Mouse (Mus musculus): ENCODE data around the gene Ip6k1. TPM values are rescaled to one million over a fixed set of nuclear protein-coding genes. Genes with fewer than 3 reads are reported as not detected.
A peak's percentile ranks its signal among the peaks of the same experiment; 100 is the strongest.

Gene Ip6k1
- total RNA-seq, 4 experiments from 2014 or later: 138 to 184 (median 167) TPM

DNA sequence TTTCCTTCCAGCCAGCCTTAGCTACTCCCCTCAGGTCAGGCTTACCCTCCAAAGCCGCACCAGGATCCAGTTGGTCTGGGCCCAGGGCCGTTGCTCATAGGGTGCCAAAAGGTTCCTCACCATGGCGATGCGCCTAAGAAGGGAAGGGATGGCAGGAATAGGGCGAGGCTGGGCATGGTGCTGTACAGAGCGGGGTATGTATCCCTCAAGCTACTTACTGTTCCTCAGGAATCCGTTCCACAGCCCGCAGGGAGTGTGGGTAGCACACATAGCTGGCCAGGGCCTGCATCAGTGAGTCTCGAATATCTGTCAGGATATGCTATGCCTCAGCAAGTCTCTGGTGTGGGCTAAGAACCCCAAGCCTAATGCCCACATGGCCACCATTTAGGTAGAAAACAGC lies 56.0 kb downstream of the Ip6k1 start:
- DNase-seq: no peak

DNA sequence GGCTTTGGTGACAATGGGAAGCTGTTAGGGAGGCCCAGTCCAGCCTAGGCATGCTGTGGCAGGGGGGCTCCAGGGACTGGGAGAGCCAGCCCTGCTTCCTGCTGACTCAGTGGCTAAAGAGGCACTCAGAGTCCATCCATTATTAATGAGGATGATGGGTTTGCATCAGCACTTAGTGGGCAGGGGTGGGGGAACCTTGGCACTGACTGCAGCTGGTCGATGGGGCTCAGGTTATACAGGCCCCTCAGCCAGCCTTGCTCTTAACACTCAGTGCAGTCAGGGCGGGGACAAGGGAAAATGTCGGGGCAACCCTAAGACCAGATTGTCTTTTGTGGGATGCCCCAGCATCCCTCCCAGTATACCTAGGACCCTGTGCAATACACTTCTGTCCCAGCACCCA lies 59.8 kb downstream of the Ip6k1 start:
- no peak for DNase-seq

DNA sequence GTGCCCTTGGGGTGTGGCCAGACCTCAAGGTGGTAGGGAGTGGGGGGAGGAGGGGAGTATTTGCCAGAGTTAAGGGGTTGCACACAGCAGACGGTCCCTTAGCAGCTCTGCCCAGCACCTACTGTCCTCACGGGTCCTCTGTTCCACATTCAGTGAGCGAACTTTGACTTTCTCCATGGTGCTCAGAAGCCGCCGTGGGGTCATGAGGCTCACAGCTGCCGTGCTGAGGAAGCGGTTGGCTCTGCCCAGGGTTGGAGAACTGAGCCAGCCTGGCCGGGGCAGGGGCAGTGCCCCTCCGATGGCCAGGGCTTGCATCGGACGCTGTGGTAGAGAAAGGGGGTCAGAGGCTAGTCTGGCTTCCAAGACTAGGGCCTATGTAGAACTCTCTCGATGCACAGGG lies 61.1 kb downstream of the Ip6k1 start:
- DNase-seq: peak; percentile 1

DNA sequence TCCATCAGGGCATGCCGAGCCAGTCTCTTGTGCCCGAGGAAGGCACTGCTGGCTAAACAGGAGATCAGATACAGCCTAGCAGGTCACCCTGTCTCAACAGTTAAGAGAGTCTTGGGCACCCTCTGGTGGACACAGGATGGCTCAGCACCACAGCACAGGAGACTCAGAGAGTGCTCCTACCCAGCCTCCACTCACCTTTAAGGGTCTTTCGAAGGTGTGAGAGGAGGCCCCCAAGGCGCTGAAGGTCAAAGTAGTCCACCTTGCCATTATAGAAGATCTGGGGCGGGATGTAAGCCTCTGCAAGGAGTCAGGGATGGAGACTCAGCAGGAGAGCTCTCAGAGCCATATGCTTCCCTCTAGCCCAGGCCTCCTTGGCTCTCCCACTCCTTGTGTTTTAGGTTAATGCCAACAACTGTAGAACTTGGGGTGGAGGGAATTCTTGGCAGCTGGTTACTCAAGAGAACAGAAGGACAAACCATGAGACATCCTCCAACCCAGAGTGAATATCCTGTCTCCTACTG lies 63.2 kb downstream of the Ip6k1 start:
- DNase-seq: no peak

DNA sequence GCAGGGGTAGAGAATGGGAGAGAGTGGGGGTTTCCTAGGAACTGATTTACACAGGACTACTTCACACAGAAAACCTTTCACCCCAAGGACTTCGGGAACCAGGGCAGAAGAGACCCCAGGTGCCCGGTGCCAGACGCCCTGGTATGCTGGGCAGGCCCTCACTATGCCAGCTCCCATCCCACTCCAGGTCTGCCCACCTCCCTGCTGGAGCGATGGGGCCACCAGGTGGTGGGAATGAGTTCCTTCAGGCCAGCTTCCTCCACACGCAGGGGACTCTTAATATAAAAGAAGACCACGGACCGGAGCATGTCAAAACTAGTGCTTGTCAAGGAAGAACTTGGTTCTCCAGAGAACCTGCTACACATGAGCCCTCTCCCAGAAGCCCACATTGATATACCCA lies 64.9 kb downstream of the Ip6k1 start:
- DNase-seq: no peak

DNA sequence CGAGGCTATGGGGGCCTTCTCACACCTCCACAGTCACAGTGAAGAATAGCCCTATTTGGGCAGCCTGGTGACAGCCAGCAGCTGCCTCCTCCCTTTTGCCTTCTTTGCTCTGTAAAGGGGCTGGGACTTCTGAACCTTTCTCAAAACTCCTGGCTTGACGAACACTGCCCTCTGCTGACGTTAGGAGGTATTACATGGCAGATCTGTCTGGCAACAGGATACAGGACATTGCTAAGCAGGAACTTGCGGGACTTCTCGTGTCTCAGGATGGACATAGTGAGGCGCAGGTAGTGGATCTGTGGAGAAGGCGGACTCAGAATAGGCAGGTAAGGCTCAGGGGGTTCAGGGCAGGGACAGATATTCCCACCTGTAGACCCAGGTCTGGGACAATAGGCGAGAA lies 65.6 kb downstream of the Ip6k1 start:
- DNase-seq: peak; percentile 64

DNA sequence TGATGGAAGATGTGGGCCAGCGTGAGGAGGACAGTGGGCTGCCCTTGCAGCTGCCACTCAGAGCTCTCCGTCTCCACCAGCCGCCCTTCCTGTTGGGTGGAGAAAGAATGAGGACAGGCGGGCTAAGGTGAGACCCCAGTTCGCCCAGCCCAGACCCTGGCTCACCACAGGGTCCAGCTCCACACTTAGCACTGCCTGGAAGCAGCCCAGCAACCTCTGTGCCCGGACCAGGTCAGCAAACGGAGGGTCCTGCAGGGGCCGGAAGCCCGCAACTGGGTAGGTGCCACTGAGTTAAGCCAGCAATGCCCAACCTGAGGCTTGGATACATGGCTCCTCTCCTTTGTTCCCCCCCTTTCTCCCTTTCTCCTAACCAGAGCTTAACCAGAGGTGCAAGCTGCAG lies 66.7 kb downstream of the Ip6k1 start:
- no peak for DNase-seq

DNA sequence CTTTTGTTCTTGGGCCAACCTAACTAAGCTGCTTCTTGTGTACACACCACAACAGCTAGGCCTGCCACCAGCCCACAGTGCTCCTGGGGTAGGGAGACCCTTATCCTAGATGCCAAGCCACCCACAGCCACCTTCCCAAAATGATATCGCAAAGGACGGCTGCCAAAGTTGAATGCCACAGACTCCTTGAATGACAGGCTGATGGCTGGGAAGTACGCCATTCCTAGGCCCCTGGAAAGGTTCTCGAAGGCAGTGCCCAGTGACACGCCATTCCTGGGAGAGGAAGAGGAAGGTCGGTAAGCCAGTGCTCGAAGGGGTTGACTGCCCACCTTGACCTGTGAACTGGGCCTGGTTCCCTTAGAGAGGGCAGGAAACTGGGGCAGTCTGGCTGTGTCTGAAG lies 67.2 kb downstream of the Ip6k1 start:
- DNase-seq: no peak

DNA sequence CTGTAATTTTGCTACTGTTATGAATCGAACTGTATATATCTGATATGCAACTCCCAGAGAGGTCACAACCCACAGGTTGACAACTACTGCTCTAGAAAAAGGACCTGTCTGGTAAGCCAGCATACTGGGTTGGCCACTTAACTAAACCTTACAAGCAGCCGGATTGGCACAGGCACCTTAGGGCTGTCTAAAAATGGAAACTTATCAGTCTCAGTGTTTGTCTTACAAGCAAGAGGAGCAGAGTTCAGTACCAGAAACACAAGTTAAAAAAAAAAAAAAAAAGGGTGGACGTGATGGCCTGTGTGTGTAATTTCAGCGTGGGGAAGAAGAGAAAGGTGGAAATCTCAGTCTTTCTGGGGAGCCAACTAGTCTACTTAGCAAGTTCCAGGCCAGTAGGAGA lies 69.5 kb downstream of the Ip6k1 start:
- DNase-seq: no peak

DNA sequence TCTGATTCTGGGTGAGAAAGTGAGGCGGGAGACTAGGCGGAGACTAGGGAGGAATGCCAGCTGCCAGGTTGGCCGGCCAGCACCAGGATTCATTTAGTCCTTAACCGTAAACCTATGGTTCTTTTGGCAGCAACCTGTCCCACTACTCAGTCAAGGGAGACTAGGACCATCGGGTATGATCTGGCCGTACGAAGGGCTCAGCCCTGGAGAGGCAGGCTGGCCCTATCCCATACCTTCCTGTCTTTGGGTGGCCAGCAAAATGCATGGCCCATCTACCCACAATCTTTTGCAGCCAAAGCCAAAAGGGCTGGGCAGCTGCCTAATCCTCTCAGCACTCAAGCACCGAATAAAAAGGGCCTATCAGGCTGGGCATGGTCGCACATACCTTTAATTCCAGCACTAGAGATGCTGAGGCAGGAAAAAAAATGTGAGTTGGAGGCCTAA lies 70.2 kb downstream of the Ip6k1 start:
- no peak for DNase-seq

DNA sequence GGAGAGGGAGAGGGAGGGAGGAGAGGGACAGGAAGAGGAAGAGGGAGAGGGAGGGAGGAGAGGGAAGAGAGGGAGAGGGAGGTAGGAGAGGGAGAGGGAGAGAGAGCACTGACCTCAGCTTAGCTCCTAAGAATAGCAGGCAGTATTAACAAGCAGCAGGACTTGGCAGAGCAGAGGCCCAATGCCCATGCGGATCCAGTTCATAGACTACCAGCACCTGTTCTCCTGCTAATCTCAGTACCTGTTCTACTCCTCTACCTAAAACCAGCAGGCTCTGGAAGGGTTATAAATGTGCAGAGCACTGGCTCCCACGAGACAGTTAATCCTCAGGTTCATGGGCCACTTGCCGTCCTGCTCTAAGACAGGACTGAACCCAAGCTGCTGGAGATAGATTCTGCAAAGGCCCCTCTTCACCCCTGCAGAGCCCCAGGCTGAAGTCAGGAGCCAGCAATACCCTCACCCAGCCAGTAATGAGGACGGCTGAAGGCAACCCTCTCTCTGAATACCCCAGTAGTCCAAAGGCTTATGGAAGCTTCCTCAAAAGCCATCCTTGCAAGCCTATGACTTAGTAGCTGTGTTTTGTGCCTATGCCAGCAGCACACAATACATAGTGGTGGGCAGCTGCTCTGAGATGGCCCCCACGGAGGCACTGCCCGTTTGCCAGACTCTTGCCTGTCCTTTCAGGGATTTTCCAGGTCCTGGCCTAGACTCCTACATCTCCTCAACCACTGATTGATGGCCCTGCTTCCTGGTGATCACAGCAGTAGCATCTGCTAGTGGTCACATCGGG lies 71.0 kb downstream of the Ip6k1 start:
- no peak for DNase-seq

DNA sequence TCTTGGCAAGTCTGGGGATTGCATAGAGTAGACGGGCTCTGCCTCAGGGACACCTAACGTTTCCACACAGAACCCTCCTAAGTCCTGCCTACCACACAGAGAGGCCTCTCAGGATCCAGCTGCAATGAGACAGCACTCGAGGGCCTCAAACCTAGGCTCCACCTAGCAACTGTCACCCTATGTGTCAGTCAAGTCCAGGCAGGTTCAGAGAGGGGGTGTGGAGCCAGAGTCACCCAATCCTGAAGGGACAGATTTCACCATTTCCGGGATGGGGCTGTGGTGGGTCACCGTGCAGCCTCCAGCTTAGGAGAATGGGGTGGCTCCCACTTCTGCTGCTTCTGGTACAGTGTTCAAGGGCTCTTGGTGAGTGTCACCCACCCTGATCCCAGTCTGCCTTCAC lies 77.9 kb downstream of the Ip6k1 start, which contains the start of gene Mst1:
TSS of gene Mst1 (plus strand) at position 269 of the 400 bp plus-strand sequence.
- no peak for DNase-seq

DNA sequence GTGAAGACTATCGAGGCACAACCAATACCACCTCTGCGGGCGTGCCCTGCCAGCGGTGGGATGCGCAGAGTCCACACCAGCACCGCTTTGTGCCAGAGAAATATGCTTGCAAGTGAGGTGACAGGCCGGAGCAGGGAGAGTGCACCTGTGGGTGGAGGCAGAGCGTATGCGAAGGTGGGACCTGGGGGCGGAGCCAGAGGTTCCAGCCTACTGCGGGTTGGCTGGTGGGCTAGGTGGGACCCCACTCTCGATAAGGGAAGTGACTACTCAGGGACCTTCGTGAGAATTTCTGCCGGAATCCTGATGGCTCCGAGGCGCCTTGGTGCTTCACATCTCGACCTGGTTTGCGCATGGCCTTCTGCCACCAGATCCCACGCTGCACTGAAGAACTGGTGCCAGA lies 80.2 kb downstream of the Ip6k1 start:
- no peak for DNase-seq

DNA sequence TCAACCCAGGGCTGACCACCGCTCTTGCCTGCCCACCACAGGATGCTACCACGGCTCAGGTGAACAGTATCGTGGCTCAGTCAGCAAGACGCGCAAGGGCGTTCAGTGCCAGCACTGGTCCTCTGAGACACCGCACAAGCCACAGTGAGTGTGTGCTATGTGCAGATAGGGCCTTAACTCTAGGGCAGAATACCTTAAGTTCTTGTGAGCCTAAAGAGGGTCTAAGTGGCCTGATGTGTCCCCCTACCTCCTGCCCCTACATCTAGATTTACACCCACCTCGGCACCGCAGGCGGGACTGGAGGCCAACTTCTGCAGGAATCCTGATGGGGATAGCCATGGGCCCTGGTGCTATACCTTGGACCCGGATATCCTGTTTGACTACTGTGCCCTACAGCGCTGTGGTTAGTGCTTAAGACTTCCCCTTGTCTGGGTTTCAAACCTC lies 80.7 kb downstream of the Ip6k1 start, which contains the start of gene Rnf123:
TSS of gene Rnf123 (minus strand) at position 359 of the 444 bp plus-strand sequence.
- DNase-seq: no peak

DNA sequence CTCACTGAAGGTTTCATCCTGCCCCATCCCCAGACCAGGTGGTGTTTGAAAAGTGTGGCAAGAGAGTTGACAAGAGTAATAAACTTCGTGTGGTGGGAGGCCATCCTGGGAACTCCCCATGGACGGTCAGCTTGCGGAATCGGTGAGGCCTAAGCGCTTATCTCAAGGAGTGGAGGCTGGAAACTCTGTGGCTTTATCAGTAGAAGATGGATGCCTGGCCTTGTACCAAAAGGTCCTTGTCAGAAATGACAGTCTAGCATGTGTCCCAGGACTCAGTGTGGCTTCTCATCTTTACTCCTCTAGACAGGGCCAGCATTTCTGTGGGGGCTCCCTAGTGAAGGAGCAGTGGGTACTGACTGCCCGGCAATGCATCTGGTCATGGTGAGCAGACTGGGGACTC lies 81.3 kb downstream of the Ip6k1 start:
- no peak for DNase-seq

DNA sequence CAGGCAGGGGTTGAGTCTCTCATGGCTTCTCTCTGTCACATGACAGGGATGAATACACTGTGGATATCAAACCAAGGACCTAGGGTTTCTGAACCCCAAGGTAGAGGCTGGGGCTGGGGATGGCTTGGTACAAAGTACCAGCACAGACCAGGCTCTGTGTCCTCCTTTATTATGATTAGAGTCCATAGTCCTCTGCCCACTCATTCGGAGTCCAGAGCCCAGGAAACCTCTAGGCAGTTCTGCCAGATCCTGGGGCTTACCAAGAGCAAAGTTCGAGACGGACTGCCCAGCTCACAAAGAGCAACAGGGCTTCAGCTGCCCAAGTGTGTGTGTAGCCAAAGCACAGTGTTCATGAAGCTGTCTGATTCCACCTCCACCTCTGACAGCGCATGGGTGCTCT lies 83.0 kb downstream of the Ip6k1 start:
- DNase-seq: no peak

DNA sequence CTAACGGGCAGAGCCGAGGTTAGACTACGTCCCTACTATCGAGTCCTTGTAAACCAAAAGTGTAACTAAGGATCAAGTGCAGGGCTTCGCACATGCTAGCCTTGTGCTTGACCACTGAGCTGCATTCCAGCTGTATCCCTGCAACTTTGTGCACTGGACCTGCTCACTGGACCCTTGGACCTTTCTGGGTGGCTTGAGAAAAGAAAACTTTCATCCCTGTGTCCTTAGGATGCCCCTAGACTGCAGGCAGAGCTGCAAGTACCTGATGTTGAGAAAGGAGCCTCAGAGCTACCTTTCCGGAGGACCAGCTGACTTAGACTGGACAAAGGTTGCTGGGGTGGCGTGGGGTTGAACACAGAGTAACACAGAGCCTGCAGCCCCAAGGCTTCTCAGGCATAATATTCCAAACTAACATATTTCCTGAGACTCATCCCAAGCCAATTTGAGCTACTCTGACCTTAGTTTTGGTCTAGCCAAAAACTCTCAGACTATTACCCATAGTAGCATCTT lies 88.4 kb downstream of the Ip6k1 start:
- no peak for DNase-seq

DNA sequence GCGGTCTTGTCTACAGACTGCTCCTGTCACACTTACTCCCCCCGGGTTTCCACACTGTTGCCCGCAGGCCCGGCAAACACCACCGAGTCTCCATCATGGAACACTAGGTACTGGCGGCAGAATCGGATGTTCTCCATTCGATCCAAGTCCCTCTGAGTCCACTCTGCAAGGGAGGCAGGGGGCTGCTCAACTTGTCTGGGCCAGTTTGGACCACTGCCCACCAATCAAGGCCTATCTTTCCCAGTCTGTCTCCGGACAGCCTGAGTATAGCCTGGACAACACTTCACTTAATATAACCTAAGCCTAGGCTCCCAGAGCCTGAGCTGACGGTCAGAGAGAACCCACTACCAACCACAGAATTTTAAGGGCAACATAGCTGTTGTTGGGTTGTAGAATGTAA lies 91.3 kb downstream of the Ip6k1 start:
- no peak for DNase-seq

DNA sequence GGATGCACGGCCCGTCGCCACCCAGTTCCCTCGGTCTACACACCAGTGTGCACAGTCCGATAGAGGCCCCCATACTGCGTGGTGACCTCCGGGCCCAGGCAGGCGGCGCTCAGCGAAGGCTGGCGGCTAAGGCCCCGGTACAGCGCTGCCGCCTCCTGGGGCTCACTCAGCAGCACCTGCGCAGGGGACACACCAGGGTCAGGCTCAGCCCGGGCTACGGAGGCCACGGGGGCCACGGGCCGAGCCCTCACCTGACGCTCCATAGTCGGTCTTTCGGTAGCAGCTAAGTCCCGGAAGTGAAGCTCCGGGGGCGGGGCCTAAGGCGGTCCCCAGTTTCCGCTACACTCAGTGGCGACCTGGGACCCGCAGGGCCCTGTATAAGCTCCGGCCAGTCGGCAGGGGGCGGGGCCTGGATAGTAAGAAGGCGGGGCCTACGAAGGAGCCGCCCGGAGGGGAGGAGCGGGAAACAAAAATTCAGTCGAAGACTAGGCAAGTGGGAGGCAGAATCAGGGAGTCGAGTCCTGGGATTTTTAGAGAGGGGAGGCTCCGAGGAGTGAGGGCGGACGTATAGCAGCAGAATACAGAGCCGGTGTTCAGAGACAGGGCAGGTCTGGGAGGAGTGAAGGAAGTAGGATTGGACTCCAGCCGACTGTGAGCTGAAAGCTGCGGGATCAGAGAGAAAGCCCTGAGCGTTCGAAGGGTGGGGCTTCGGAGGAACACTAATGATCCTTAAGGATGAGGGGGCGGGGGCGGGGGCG lies 92.1 kb downstream of the Ip6k1 start, which contains the start of gene Apeh:
TSS of gene Apeh (minus strand) at position 423 of the 758 bp plus-strand sequence.
- DNase-seq: peak; percentile 94

DNA sequence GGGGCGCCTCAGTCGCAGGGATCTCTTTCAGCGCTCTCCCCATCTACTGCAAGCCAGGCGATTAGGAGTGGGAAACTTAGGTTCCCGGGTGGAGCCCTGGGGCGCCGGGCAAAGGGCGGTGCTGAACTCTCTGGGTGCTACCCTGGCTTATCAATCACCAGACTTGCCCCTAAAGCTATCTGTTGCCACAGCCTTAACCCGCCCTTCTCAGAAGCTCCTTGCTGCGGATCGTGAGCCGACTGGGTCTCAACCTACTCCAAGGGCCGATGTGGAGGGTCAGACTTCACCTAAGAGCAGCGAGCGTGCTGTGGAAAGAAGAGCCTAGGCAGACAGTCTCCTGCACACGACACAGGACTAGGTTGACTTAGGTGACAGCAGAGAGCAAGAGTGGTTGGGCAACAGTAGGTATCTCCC lies 92.7 kb downstream of the Ip6k1 start:
- DNase-seq: no peak

DNA sequence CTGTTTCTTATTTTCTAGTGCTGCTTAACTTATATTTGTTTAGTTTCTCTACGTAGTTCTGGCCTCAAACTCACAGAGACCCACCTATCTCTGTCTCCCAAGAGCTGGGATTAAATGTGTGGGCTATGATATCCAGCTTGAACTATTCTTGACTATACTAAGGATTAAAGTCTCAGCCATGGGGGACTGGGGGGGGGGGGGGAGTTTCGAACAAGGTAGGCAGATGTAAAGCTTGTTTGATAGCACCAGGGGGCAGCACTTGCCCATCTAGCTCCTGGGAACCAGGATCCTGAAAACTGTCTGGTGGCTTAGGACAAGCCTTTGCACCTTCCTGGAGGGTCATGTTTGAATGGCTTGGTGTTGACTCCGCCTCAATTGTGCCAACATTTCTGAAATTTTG lies 93.2 kb downstream of the Ip6k1 start:
- DNase-seq: no peak

DNA sequence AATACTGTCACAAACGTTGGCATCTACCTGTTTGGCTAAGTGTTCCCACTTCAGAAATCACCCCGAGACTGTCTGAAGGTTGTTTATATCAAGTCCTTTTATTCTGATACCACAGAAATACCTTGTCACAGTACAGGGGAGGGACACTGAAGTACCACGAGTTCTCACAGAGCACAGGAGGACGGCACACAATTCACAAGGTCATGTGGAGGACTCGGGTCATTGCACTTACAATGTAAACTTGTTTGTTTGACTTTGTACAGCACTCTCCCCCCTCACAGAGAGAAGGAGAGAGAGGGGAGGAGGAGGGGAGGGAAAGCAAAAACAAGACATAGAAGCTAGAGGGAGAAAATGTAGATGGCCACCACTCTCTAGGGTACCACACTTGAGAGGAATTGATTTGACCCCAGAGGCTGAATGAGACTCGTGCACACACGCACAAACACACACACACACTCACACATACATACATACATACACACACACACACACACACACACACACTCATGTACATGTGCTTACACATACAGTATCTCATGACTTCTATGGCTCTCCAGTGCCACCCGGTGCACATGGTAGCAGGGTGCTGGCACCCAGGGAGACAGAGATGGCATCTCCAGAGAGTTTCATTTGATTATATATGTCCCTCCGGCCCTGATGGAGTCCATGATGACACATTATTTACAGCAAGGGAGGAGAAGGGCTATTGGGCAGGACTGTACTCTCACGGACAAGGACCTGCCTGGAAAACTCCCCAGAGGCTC lies 93.8 kb downstream of the Ip6k1 start:
- DNase-seq: no peak

Measured in adrenal gland, adult 8-10 months (tissue).